Mouse (Mus musculus): ENCODE data around the gene Elf1. TPM values are rescaled to one million over a fixed set of nuclear protein-coding genes. Genes with fewer than 3 reads are reported as not detected.
"Not testable (repeated sequence)": the region's sequence is repeated elsewhere in the genome, so short reads cannot be mapped to it uniquely, and the experiment has no call there.

The Elf1 gene
- total RNA-seq (2015), result 66.4 and 69.3 TPM in 2 replicates
- total RNA-seq (2017), result 138 and 142 TPM in 2 replicates

DNA sequence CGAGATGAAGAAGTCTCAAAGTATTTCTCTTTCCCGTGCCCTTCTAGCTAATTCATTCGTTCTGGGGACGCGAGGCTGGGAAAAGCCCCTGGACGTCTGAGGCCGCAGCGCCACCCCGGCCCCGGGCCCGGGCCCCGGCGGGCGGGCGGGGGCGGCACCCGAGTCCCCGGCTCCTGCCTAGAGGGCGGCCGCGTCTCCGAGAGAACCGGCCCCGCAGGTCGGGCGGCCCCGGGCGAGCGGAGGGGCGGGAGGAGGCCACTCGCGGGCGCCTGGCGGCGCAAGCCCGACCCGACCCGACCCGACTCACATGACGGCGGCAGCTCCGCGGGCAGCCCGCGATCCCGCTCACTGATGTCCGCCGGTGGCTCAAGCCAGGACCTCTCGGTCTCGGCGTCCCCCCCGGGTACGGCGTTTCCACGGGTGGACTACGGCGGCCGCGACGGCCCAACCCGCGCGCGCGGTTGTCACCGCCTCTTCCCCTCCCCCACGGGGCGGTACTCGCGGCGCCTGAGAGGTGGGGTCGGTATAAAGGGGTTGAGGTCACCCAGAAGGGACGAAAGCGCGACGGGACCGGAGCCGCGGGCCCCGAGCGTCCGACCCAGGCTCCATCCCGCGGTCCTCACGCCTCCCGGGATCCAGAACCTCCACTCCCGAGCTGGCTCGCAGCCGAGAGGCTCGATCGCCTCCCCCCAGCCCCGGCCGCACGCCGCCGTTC is at the start of gene Elf1:
Elf1 (plus strand) TSS at position 571 of the 715 bp plus-strand sequence.
- peak; percentile 68 for ATAC-seq (ENCODE audit: poor library complexity, severe bottlenecking)

DNA sequence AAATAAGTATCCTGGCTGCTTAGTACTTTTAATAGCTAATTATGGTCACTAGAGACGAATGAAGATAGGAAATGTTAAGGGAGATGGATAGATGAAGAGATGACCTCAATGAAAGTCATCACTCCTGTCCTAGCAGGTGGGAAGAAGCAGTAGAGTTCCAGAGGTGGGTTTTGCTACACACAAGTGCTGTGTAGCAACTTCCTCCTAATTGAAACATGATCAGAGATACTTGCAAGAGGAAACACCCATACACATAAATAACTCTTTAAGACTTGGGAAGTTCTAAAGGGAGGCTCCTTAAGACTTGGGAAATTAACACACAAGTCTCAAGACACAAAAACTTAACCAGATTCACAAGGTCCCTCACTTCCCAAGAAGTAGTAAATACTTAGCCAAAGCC is 46.9 kb upstream of the Elf1 start:
- peak; percentile 66 for ATAC-seq (ENCODE audit: poor library complexity, severe bottlenecking)

DNA sequence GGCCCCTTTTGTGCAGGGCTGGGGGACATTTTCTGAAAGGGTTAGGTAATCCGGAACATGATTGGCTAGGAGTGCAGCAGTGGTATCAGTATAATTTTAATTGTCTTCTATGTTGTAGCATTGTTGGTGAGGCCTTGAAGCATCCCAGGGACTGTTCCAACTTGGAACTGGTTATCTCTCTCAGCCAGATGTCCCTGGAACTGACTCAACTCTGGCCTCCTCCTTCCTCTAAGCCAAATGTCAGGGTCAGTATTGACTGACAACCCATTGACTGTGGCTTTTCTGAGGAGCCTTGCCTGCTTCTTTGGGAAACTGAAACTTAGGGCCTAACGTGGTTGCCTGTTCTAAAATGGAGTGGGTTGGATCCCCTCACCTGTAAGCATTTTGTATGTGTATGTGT is 40.3 kb upstream of the Elf1 start:
- ATAC-seq (ENCODE audit: poor library complexity, severe bottlenecking), result no peak

- ATAC-seq (ENCODE audit: poor library complexity, severe bottlenecking), result peak; percentile 95
Observed at GRCm38 (mm10) chr14:79441441-79441840, 39.6 kb upstream of the Elf1 start.

DNA sequence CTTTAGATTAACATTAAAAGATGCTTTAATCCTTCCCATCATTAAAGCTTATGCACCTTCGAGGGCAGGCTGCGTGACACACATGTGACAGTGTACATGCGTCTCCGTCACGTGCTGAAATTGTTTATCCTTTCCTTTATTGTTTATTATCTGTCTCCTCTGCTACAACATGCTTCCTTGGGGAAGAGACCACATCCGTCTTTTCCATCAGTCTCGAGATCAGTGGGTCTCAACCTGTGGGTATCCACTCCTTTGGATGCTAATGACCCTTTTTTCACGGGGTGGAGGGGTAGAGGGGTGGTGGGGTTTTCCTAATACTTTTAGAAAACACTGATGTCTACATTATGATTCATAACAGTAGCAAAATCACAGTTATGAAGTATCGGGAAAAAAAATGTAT is 36.4 kb upstream of the Elf1 start:
- ATAC-seq (ENCODE audit: poor library complexity, severe bottlenecking), result no peak

DNA sequence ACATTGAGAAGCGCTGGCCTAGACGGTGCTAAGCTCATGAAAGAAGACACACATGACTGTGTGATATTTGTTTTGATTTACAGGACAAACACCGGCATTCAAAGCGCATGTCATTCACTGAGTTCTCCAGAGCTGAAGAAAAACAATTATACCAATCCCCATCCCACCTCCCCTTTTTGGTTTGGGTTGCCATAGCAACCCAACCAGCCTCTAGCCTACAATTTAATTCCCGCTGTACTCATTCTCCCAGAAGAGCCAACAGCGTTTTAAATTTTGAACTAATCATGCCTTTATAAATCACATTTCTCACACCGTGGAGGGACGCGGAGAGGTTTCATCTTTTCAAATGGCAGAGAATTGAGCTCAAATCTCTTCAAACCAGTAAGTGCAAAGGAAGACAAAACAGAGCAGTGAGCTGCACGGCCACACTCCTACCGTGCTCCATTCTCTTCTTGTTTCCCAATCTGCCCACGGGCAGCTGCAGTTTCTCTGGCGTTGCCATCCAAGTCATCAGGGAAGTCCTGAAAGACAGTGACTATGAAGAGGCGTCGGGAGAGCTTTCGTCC is 35.9 kb upstream of the Elf1 start:
- peak; percentile 38; the same call in 1 of the 2 replicates for ATAC-seq (ENCODE audit: poor library complexity, severe bottlenecking)

GRCm38 (mm10) chr14:79451681-79452590 is 29.1 kb upstream of the Elf1 start, which contains the start of gene Kbtbd6:
Kbtbd6 (plus strand) TSS chr14:79451835.
- ATAC-seq (ENCODE audit: poor library complexity, severe bottlenecking), result peak; percentile 97

DNA sequence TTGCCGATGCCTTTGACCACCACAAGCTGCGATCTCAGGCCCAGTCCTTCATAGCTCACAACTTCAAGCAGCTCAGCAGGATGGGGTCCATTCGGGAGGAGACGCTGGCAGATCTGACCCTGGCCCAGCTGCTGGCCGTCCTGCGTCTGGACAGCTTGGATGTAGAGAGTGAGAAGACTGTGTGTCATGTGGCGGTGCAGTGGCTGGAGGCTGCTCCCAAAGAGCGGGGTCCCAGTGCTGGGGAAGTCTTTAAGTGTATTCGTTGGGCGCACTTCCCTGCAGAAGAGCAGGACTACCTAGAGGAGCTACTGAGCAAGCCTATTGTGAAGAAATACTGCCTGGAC is 28.4 kb upstream of the Elf1 start:
- ATAC-seq (ENCODE audit: poor library complexity, severe bottlenecking), result not testable (repeated sequence)

GRCm38 (mm10) chr14:79460401-79460800 is 20.6 kb upstream of the Elf1 start:
- no peak for ATAC-seq (ENCODE audit: poor library complexity, severe bottlenecking)

- peak; percentile 75 for ATAC-seq (ENCODE audit: poor library complexity, severe bottlenecking)
Observed at GRCm38 (mm10) chr14:79460988-79461387, 20.0 kb upstream of the Elf1 start.

DNA sequence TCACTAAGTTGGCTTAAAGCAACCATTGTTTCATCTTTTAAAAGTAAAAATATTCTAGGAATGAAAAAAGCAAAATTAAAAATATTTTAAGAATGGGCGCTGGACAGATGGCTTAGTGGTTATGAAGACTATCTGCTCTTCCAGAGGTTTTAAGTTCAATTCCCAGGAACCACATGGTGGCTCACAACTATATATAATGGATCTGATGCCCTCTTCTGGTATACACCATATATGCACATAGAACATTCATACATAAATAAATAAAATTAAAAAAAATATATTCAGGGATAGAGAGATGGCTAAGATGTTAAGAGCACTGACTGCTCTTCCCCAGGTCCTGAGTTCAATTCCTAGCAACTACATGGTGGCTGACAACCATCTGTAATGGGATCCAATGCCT is 15.4 kb upstream of the Elf1 start:
- ATAC-seq (ENCODE audit: poor library complexity, severe bottlenecking), result 0 out of 2 replicates have a peak, but pooled peaks have one; percentile 21

GRCm38 (mm10) chr14:79467621-79468020 is 13.4 kb upstream of the Elf1 start:
- ATAC-seq (ENCODE audit: poor library complexity, severe bottlenecking), result peak; percentile 54; the same call in 1 of the 2 replicates

DNA sequence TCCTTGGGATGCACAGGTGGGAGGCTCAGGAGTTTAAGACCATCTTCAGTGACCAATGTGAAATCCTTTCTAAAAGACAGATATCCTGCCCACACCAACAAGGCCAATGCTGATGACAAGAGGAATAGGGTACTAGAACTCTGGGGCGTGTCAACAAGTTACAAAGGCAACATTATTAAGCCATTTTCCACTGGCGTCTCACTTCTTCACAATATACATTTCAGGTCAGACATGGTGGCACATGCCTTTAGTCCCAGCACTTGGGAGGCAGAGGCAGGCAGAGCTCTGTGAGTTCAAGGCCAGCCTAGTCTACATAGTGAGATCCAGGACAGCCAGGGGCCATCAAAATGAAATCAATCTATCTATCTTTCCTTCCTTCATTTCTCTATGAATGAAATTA is 7.6 kb upstream of the Elf1 start:
- ATAC-seq (ENCODE audit: poor library complexity, severe bottlenecking), result no peak

GRCm38 (mm10) chr14:79481339-79482151 is 551 bp downstream of the Elf1 start, which contains the start of gene Wbp4:
Wbp4 (minus strand) TSS chr14:79481520.
- peak; percentile 75 for ATAC-seq (ENCODE audit: poor library complexity, severe bottlenecking)

- ATAC-seq (ENCODE audit: poor library complexity, severe bottlenecking), result no peak
Observed at GRCm38 (mm10) chr14:79482251-79482661, 1.3 kb downstream of the Elf1 start.

DNA sequence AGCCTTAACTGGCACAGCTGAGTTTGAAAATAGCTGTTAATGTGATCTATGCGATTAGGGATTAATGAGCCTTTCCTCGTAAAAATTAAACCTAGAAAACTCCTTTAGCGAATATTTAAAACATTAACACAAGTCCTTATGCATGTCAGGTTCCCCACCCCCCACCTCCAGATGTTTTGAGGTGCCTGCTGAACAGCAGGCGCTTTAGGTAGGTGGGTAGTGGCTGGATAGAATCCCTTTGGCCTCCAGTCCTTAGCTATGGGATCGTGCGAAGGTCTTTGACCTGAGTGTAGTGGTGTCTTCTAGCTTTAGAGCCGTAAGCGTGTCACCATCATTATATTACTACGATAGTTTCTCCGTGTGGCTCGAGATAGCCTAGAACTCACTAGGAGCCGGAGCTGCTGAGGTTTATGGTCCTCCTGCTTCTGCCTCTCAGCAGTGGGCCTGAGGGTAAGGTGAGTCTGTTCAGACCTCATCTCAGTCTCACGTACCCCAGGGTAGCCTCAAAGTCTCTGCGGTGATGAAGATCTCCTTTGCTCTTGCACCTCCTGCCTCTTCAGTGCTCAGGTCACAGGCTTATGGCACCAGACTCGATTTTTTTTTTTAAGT is 1.9 kb downstream of the Elf1 start:
- ATAC-seq (ENCODE audit: poor library complexity, severe bottlenecking), result no peak

DNA sequence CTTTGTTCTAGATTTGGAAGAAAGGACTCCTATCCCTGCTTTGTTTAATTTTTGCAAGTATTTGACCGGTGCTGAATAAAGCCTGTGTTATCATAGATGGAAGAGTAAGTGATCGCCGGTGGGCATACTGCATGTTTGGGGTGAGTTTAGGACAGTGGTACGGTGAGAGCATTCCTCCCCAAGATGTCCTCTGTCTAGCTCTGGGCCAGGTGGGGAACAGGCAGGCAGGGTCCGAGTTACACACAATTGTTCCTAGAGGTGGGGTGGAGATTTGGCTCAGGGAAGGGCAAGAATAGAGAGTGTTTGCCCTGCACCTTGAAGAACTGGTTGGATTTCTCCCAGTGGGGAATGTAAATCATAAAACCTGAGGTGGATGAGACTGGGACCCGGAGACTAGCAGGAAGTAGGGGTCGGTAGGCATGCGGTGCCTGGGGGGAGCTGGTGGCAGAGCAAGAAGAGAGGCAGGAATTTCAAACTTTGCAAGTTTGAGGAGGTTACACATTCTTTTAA is 2.7 kb downstream of the Elf1 start:
- no peak for ATAC-seq (ENCODE audit: poor library complexity, severe bottlenecking)

DNA sequence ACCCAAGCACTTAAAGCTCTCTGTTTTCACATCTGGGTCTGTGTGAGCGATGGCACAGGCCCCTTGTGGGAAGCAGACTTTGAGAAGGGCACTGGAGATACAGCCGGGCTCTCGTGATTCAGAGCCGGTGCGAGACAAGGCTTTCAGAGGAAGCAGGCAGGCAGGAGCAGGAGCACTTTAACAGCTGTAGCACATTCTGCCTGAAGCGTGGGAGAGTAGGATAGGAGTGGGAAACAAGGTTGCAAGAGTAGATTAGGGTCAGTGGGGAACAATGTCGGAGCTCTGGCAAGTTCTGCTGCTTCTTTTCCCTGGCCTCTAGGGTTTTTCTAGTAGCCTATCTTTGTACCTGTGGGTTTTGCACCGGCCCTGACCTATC is 5.6 kb downstream of the Elf1 start:
- ATAC-seq (ENCODE audit: poor library complexity, severe bottlenecking), result no peak

GRCm38 (mm10) chr14:79486993-79487731 is 6.2 kb downstream of the Elf1 start:
- ATAC-seq (ENCODE audit: poor library complexity, severe bottlenecking), result peak; percentile 39
